Mouse (Mus musculus): ENCODE results near the gene Ube3a.

The Ube3a gene

DNA sequence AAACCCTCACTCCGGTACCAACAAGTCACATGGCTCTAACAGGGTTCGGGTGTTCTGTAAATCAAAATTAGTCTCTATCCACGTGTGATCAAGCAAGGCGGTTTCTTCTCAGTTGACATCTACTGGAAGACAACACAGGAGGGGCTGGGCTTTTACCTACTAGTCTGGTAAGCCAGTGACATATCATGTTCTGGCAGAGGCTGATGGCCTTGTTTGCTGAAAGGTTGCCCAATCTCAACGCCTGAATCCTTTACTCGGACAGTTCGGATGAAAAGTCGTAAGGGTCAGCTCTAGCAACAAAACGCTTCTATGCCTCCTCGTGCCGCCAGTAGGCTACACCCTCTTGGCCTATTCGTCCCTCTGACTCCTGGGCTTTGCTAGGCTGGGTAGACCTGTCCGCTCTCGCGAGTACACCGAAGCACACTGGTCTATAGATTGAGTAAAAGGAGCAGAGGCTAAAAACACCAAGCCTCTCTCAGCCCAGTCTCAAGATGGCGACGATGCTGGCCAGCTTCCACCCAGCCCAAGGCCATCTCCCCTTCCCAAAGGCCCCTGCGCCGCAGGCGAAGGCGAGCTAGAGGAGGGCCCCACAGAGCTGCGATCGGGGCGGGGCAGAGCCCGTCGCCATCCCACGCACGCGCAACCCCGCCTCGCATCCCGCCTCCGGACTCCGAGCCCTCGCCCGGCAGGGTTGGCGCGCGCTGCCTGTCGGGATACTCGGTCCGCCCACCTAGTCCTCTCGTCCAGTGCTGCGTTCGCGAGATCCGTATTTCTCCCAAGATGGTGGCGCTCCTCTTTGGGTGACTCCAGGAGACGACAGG is at the start of gene Ube3a:
TSS of gene Ube3a (plus strand) at position 706 of the 821 bp plus-strand sequence.
- peak; percentile 88 for DNase-seq (ENCODE audit: low read depth, low spot score)

DNA sequence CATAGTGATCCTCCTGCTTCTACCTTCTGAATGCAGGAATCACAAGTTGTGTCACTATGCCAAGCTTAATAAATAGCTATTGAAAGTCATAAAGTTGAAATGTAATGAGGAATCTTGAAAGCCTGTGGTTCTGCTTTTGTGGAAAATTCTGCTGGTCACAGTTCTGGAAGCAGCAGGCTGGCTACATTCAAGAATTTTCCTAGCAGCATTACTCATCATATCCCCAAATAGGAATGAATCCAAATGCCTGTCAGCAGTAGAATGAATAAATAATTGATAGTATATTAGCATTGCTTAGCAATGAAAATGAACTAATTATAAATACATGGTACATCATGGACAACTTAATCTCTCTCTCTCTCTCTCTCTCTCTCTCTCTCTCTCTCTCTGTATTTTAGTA is 35.7 kb upstream of the Ube3a start:
- DNase-seq (ENCODE audit: low read depth, low spot score), result no peak

DNA sequence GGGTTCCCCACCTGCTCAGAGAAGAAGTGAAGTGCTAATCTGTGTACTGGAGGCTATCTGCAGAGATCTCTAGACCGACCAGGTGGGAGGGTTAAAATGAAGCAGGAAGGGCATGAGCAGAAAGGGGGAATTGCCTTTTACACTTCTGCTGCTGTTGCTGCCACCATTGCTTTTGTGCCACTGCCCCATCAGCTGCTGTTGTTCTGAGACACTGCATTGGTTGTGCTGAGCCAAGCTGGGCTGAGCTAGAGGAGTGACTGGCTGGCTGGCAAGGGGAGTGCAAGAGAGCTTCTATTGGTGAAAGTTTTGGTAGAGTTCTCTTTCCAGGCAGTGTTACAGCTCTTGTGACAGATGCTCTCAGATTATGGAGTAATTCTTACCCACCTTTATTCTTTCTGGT is 13.6 kb upstream of the Ube3a start:
- no peak for DNase-seq (ENCODE audit: low read depth, low spot score)

DNA sequence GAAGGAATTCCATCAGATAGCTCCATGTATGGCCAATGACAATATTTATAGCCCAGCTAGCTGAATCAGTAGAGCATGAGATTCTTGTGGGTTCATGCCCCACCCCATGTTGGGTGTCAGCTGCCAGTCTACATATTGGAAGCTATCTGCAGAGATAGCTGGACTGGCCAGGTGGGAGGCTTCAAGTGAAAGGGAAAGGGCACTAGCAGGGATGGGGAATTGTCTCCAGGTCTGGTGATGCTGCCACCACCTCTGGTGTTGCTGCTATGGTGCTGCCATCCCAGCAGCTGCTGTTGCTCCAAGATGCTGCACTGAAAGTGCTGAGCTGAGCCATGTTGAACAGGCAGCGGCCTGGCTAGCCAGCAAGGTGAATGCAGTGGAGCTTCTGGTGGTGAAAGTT is 7.3 kb upstream of the Ube3a start:
- no peak for DNase-seq (ENCODE audit: low read depth, low spot score)

DNA sequence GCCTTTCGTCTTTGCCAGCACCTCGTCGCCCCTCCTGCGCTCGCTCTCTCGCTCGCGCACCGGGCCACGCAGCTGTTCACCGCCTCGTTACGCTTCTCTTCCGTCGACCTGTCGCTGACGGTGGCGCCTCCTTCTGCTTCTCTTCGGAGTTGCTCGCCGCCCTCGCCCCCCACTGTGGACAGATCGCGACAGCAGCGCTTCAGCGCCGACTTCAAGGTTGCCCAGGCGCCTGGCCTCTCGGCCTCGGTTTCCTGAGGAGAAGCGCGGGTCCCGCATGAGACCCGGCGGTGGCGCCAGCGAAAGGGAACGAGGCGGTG is 274 bp downstream of the Ube3a start:
- no peak for DNase-seq (ENCODE audit: low read depth, low spot score)

DNA sequence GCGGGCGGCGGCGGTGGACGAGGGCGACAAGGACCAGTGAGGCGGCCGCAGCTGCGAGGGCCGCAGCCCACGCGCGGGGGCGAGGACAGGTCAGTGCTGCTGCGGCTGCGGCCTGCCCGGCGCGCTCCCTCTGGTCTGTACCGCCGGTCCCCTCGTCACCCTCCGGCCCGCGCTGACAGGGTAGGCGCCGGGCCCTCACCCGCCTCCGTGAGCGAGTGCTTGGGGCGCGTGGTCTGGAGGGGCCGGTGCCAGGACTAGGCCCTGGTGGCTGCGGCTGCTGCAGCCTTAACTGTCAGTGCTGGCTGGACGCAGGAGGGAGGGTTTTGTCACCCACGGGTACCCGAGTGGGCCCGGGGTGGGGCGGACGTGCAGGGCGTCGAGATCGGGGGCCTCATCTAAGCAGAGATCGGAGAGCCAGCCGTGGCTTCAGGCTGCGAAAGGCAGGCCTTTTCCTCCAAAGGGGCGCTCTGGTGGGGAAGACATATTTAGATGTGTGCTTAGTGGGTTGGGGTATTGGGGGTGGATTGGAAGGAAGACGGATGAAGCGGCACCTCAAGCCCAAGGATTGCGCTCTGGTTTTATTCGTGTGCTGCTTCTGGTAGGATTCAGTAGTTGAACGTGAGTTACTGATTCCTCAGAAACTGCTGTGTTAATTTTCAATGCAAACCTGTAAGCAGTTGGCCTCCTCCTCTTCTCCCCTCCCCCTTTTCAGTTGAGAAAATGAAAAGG is 797 bp downstream of the Ube3a start:
- DNase-seq (ENCODE audit: low read depth, low spot score), result peak; percentile 29

DNA sequence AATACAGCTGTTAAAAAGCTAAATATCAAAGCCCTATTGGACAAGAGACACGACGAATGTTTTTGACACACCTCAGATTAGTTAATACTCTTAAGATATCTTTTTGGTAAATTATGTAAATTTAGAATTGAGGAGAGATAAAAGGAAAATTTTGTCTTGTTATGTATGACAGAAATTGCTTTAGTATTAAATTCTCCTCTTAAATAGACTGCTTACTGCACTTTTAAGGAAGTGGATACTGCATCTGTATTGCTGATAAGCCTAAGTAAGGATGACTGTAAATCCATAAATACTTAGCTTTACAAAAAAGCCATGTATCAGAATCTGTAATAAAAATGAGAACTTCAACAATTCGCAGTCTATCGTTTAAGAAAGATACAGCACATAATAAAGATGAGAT is 1.8 kb downstream of the Ube3a start:
- no peak for DNase-seq (ENCODE audit: low read depth, low spot score)

DNA sequence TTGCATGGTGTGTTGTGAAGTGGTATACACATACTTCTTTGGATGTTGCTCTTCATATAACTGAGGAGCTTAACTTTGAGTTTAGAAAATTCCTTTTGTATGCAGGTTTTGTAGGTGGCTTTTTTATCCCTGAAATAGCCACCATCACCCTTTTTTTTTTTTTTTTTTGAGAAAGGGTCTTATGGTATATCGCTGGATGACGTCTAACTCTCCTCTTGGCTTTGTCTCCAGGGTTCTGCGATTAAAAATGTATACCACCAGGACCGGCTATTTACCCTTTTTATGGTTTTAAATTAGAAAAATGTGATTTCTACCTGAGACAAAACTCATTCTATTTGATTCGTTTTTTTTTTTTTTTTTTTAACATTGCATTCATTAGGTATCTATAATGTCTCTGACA is 2.2 kb downstream of the Ube3a start:
- no peak for DNase-seq (ENCODE audit: low read depth, low spot score)

DNA sequence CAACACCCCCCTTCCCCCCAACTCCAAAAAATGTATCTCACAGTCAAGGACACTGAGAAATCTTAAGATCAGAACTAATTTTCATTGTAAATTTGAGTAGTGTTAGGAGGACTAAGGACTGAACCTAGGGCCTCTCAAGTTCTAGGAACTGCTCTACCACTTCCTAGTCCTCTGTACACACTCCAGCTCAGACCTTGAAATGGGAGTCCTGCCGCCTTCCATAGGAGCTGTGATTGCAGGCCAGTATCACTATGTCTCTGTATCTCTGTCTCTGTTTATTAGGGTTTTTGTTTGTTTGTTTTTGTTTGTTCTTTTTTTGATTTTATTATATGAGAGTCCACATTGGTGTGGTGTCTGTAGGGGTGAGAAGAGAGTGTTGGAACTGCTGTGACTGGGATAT is 3.4 kb downstream of the Ube3a start:
- no peak for DNase-seq (ENCODE audit: low read depth, low spot score)

DNA sequence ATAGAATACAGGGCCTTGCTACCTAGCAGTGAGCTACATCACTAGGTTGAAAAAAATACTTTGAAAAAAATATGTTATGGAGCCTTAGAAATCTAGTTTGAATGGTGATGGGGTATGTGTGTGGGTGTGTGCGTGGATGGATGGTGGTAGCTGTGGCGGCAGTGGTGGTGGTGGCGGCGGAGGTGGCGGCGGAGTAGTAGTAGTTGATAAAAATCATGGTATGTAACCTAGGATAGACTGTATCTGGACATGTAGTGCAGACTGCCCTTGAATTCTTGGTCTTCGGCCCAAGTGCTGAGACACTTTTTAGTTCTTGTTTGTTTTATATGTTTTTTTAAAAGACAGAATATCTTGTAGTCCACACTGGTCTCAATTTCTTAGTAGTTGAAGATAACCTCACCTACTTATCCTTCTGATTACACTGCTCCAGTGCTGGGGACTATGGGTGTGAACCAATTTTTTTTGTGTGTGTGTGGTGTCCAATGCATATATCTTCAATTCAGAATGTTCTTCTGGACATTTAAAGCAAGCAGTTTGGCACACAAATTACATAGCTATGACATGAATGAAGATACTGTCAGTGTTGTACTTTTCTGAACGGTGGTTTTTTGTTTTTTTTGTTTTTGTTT is 6.3 kb downstream of the Ube3a start:
- DNase-seq (ENCODE audit: low read depth, low spot score), result no peak

DNA sequence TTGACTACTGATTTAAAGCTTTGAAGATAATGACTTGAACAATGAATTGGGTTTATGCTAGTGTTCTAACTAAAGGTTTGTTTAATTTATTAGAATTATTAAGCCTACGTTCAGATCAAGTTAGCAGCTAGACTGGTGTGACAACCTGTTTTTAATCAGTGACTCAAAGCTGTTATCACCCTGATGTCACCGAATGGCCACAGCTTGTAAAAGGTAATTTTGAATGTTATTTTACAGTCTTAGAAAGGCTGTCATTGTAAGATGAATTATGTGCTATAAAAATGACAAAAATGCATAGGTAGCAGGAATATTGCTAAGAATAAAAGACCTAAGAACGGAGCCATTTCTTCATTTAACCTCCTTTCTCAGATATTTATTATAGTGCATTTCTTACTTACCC is 14.7 kb downstream of the Ube3a start:
- no peak for DNase-seq (ENCODE audit: low read depth, low spot score)

DNA sequence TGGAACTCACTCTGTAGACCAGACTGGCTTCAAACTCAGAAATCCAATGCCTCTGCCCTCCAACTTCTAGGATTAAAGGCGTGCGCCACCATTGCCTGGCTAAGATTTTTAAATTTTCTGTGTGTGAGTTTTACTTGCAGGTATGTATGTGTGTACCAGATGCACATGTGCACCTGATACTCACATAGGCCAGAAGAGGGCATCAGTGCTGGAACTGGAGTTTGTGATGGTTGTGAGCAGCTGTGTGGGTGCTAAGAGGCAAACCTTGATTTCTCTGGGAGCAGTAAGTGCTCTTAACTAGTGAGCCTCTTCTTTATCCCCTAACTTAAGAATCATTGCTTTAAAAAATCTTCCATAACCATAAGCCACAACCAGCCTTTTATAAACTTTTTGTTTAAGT is 17.0 kb downstream of the Ube3a start:
- DNase-seq (ENCODE audit: low read depth, low spot score), result no peak

DNA sequence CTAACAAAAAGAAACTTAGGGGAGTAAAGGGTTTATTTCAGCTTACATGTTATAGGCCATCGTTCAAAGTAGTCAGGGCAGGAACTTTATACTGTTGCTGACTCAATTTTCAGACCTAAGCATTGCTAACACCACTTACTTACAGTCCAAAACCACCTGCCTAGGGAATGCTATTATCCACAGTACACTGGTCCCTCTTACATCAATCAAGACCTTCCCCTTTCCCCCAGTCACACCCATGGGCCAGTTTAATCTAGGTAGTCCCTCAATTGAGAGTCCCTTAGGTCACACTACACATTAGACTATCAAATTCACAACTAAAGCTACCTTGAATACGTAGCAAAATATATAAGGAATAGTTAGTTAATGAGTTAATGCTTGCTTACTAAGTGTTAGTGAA is 24.8 kb downstream of the Ube3a start:
- no peak for DNase-seq (ENCODE audit: low read depth, low spot score)

DNA sequence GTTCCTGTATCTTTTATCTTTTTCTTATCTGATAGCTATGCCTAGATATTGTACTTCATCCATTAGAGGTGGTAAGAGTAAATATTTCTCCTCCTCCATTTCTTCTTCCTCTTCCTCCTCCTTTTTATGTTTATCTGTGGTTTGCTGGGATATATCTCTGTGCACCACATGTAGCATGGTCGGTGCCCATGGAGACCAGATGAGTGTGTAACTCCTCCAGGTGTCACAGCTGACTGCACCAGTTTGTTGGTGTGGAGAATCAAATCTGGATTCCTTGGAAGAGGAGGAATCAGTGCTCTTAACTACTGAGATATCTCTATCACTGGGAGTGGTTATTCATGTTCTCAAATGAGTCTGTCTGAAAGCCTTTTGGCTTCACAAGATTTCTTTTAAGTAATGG is 37.0 kb downstream of the Ube3a start:
- no peak for DNase-seq (ENCODE audit: low read depth, low spot score)

DNA sequence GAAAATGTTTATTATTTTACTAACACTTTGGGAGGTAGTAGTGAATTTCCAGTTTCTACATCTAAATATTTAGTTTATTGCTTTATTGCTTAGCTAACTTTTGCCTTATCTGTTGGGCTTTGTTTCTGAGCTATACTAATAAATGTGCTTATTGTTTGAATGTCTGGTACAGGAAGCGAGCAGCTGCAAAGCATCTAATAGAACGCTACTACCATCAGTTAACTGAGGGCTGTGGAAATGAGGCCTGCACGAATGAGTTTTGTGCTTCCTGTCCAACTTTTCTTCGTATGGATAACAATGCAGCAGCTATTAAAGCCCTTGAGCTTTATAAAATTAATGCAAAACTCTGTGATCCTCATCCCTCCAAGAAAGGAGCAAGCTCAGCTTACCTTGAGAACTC is 43.2 kb downstream of the Ube3a start:
- DNase-seq (ENCODE audit: low read depth, low spot score), result no peak

DNA sequence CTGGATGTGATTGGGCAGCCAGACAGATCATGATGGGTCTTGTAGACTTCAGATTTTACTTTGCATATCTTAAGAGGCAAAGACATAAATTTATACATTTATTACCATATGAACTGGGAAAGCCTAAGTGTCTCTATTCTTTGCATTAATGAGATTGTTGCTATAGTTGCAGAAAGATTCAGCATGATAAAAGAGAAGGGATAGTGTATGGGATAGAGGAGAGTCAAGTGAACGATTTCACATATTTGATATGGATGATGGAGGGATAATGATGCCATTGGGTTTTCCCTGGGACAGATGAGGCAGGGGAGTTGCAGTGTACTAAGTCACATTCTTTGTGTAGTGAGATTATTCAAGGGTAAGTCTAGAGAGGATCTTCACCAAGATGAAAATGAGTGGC is 84.0 kb downstream of the Ube3a start:
- DNase-seq (ENCODE audit: low read depth, low spot score), result no peak

DNA sequence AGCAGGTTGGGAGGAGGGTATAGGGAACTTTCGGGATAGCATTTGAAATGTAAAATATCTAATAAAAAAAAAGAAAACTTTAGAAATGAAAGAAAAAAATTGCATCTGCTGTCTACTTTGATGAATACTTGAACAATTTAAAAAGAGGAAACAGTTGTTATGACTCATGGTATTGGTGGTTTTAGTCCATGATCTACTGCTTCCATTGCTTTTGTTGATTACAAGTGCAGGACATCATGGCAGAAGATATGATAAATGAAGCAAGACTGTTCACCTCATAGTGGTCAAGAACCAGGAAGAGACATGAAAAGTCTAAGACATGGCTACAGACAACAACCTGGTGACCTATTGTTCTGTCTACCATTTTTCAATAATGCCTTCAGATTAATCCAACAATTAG is 94.2 kb downstream of the Ube3a start:
- no peak for DNase-seq (ENCODE audit: low read depth, low spot score)
